Mouse (Mus musculus) embryonic fibroblast, embryonic 13.5 days (primary cell): ENCODE data around the gene Fam71f1.

ENCODE experiments used
- CTCF ChIP-seq: IDR thresholded peaks from 2 replicates; pipeline ENCODE4 v1.5.1; 2011; ENCODE audit warnings: mild to moderate bottlenecking, control low read depth, low read length, moderate library complexity, borderline replicate concordance; ENCODE audit not compliant: insufficient read depth
- POLR2A ChIP-seq: IDR thresholded peaks from 2 replicates; pipeline ENCODE4 v1.6.1; 2011; ENCODE audit warnings: low read depth, mild to moderate bottlenecking, control low read depth, low read length, moderate library complexity

GRCm38 (mm10) chr6:29352816-29353215 lies 33.9 kb downstream of the Fam71f1 start:
- TF ChIP-seq POLR2A (no peak), CTCF (no peak)
